Mouse (Mus musculus): ENCODE data around the gene Ano10. TPM values are rescaled to one million over a fixed set of nuclear protein-coding genes. Genes with fewer than 3 reads are reported as not detected.
A peak's percentile ranks its signal among the peaks of the same experiment; 100 is the strongest.

The Ano10 gene
- total and polyA plus RNA-seq, 3 experiments: 3.2 to 26.8 (median 8.3) TPM

DNA sequence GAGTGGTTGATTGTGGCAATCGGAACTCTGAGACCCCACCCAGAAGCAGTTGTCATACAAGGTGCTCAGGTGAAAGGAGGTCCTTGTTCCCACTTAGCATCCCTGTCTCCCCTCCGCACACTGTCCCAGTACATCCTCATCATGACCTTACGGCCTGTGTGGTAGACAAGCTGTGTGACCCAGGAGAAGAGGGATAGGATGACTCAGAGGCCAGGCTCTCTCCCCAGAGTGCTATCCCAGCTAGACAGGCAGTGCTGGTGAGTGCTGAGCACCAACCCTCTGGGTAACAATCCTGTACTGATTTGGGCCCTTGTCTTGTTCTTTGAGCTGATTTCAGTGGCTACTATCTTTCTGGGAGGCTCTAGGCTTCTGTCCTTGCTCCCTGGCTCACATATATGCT, 95.6 kb downstream of the Ano10 start:
- Histone ChIP-seq H3K9me3 (replicated peaks) (no peaks in the 10 kb centered on the region), H3K4me3 (ENCODE audit: low read depth, low read length) (no peak overlapping the region), H3K27me3 (ENCODE audit: insufficient read depth, low read length) (peaks cover 3% of the 10 kb centered on the region; the same call in 1 of the 2 replicates), H3K4me1 (ENCODE audit: insufficient read depth, low read depth, low read length) (no peaks in the 10 kb centered on the region), H3K36me3 (replicated peaks) (no peaks in the 10 kb centered on the region)
- ATAC-seq (ENCODE audit: extremely low read depth, insufficient number of reproducible peaks, low FRiP score, poor library complexity, severe bottlenecking) (no peak), DNase-seq (ENCODE audit: low spot score) (no peak)
- no peak for TF ChIP-seq TAL1 (conservative IDR thresholded peaks at IDR 0.05; ENCODE audit: low read depth, low read length)
- no peak for TF ChIP-seq GATA2 (IDR thresholded peaks at IDR 0.05; ENCODE audit: borderline replicate concordance, low read depth, low read length)
- no peak for TF ChIP-seq GATA1 (IDR thresholded peaks at IDR 0.05; ENCODE audit: borderline replicate concordance, low read length)
- TF ChIP-seq CTCF (IDR thresholded peaks at IDR 0.05; ENCODE audit: low read depth, low read length): no peak
- TF ChIP-seq POLR2AphosphoS5 (IDR thresholded peaks at IDR 0.05; ENCODE audit: insufficient replicate concordance, low read depth, low read length): no peak

DNA sequence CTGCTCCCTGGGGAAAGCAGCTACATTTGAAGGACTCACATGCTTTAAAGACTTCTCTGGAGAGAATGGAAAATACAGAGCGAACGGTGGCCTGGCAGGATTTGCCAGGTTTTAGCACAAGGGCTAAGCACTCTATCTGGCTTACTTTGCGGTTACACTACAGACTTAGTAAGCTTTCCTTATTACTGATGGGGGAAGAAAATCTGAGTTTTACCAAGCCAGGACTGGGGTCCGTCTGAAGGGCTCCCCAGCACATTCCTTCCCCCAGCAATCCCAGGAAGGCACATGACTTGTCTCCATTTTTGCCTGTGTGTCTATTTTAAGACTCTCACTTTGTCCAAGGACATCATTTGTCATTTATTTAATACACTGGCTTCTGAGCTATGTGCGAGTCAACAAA, 97.2 kb downstream of the Ano10 start:
- Histone ChIP-seq H3K36me3 (replicated peaks) (no peaks in the 10 kb centered on the region), H3K4me1 (ENCODE audit: insufficient read depth, low read depth, low read length) (no peaks in the 10 kb centered on the region), H3K4me3 (ENCODE audit: low read depth, low read length) (no peak overlapping the region), H3K27me3 (ENCODE audit: insufficient read depth, low read length) (peaks cover 5% of the 10 kb centered on the region; the same call in 1 of the 2 replicates), H3K9me3 (replicated peaks) (no peaks in the 10 kb centered on the region)
- ATAC-seq (ENCODE audit: extremely low read depth, insufficient number of reproducible peaks, low FRiP score, poor library complexity, severe bottlenecking) (no peak), DNase-seq (ENCODE audit: low spot score) (no peak)
- TF ChIP-seq GATA1 (IDR thresholded peaks at IDR 0.05; ENCODE audit: borderline replicate concordance, low read length) (no peak), GATA2 (IDR thresholded peaks at IDR 0.05; ENCODE audit: borderline replicate concordance, low read depth, low read length) (no peak), POLR2AphosphoS5 (IDR thresholded peaks at IDR 0.05; ENCODE audit: insufficient replicate concordance, low read depth, low read length) (no peak), TAL1 (conservative IDR thresholded peaks at IDR 0.05; ENCODE audit: low read depth, low read length) (no peak), CTCF (IDR thresholded peaks at IDR 0.05; ENCODE audit: low read depth, low read length) (no peak)

DNA sequence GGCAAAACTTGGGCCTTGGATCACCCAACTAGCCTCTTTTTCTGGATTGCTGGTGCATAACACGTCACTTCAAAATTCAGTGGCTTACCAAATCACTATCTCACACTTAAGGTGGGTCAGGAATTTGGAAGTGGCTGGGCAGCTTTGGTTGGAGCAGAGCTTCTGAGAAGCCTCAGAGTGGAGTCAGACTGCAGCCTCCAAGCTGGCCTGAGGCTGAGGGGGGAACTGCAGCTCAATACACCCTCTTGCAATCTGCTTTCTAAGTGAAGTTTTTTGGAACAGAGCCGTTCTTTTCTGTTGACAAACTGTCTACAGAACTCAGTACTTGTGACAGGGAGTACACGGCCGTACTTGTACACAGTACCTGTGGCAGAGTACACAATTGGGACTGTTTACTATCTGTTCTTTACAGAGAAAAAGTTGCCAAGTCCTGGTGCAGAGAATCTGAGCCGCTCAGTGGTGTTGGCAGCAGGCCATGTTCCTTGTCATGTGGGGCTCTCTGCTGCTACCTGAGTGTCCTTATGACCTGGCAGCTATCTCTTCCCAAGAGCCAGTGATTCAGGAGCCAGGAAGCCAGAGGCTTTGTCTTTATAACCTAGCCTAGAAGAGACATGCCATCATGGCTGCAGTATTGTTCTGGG, 99.1 kb downstream of the Ano10 start:
- ATAC-seq (ENCODE audit: extremely low read depth, insufficient number of reproducible peaks, low FRiP score, poor library complexity, severe bottlenecking) (no peak), DNase-seq (ENCODE audit: low spot score) (no peak)
- Histone ChIP-seq H3K27me3 (ENCODE audit: insufficient read depth, low read length) (peaks cover 5% of the 10 kb centered on the region; the same call in 1 of the 2 replicates), H3K36me3 (replicated peaks) (no peaks in the 10 kb centered on the region), H3K9me3 (replicated peaks) (no peaks in the 10 kb centered on the region), H3K4me3 (ENCODE audit: low read depth, low read length) (no peak overlapping the region), H3K4me1 (ENCODE audit: insufficient read depth, low read depth, low read length) (no peaks in the 10 kb centered on the region)
- TF ChIP-seq GATA2 (IDR thresholded peaks at IDR 0.05; ENCODE audit: borderline replicate concordance, low read depth, low read length): no peak
- TF ChIP-seq POLR2AphosphoS5 (IDR thresholded peaks at IDR 0.05; ENCODE audit: insufficient replicate concordance, low read depth, low read length): no peak
- no peak for TF ChIP-seq GATA1 (IDR thresholded peaks at IDR 0.05; ENCODE audit: borderline replicate concordance, low read length)
- no peak for TF ChIP-seq CTCF (IDR thresholded peaks at IDR 0.05; ENCODE audit: low read depth, low read length)
- TF ChIP-seq TAL1 (conservative IDR thresholded peaks at IDR 0.05; ENCODE audit: low read depth, low read length): no peak

DNA sequence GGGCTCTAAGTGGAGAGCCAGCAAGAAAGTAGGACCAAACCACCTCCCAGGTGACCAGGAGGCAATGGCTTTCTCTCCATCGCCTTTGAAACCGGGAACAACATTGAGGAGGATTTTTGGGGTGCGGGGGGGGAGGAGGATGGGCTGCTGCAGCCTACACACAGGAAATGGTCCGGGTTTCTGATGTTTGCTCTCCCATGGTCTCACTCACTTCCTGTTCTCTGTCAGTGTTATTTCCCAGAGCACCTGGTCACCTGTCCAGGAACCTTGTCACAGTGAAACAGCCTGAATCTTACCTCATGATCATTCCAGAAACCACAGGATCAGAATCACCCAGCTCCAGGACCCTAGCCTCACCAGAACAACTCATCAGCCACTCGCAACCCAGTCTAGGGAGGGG, 100.4 kb downstream of the Ano10 start:
- no peak for DNase-seq (ENCODE audit: low spot score)
- TF ChIP-seq GATA2 (IDR thresholded peaks at IDR 0.05; ENCODE audit: borderline replicate concordance, low read depth, low read length) (no peak), TAL1 (conservative IDR thresholded peaks at IDR 0.05; ENCODE audit: low read depth, low read length) (no peak), CTCF (IDR thresholded peaks at IDR 0.05; ENCODE audit: low read depth, low read length) (no peak), POLR2AphosphoS5 (IDR thresholded peaks at IDR 0.05; ENCODE audit: insufficient replicate concordance, low read depth, low read length) (no peak), GATA1 (IDR thresholded peaks at IDR 0.05; ENCODE audit: borderline replicate concordance, low read length) (no peak)

DNA sequence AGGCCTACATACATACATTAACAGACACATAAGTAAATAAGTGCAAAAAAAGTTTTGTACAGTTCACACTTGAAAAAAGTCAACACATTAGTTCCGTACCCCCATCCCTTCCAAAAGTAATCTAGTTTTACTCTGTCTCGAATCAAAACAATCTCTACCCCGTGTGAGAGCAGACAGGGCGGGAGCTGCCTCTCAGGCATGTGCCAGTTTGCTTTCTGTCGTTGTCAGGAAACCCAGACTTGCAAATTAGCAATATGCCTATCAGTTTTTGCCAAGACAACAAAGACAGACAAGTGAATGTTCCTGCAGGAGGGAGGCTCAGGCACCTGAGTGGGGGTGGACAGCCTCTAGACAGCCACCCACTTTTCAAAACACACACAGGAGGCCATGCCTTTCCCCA, 100.9 kb downstream of the Ano10 start:
- no peak for ATAC-seq (ENCODE audit: extremely low read depth, insufficient number of reproducible peaks, low FRiP score, poor library complexity, severe bottlenecking)
- Histone ChIP-seq H3K9me3 (replicated peaks) (no peaks in the 10 kb centered on the region), H3K36me3 (replicated peaks) (no peaks in the 10 kb centered on the region), H3K4me1 (ENCODE audit: insufficient read depth, low read depth, low read length) (no peaks in the 10 kb centered on the region), H3K4me3 (ENCODE audit: low read depth, low read length) (no peak overlapping the region), H3K27me3 (ENCODE audit: insufficient read depth, low read length) (peaks cover 2% of the 10 kb centered on the region; the same call in 1 of the 2 replicates)
- DNase-seq (ENCODE audit: low spot score): no peak
- no peak for TF ChIP-seq POLR2AphosphoS5 (IDR thresholded peaks at IDR 0.05; ENCODE audit: insufficient replicate concordance, low read depth, low read length)
- no peak for TF ChIP-seq GATA2 (IDR thresholded peaks at IDR 0.05; ENCODE audit: borderline replicate concordance, low read depth, low read length)
- no peak for TF ChIP-seq GATA1 (IDR thresholded peaks at IDR 0.05; ENCODE audit: borderline replicate concordance, low read length)
- no peak for TF ChIP-seq CTCF (IDR thresholded peaks at IDR 0.05; ENCODE audit: low read depth, low read length)
- no peak for TF ChIP-seq TAL1 (conservative IDR thresholded peaks at IDR 0.05; ENCODE audit: low read depth, low read length)

More for the DNA sequence above, 100.4 kb downstream of the Ano10 start:
- H3K36me3 ChIP-seq (replicated peaks): no peaks in the 10 kb centered on the region
- no peaks in the 10 kb centered on the region for H3K4me1 ChIP-seq (ENCODE audit: insufficient read depth, low read depth, low read length)
- no peaks in the 10 kb centered on the region for H3K9me3 ChIP-seq (replicated peaks)
- no peak overlapping the region for H3K4me3 ChIP-seq (ENCODE audit: low read depth, low read length)
- H3K27me3 ChIP-seq (ENCODE audit: insufficient read depth, low read length): peaks cover 2% of the 10 kb centered on the region; the same call in 1 of the 2 replicates
- no peak for ATAC-seq (ENCODE audit: extremely low read depth, insufficient number of reproducible peaks, low FRiP score, poor library complexity, severe bottlenecking)

DNA sequence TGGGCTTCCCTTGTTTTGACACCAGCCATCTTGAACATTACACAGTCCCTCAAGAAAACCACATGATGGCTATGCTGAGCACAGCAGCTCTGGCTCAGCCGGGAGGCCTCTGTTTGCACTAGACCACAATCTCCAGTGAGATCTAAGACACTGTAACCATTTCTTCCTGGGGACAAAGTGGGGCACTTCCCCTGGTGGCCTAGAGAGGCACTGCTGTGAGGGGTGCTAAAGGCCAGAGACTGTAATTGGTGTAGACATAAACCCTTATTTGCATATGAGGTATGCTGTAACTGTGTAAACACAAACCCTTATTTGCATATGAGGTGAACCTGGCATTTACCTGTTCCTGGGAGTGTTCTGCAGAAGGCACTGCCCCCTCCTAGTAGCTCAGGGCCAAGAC, 105.5 kb downstream of the Ano10 start:
- H3K4me1 ChIP-seq (ENCODE audit: insufficient read depth, low read depth, low read length): no peaks in the 10 kb centered on the region
- peak; percentile 23 for DNase-seq (ENCODE audit: low spot score)

More for the DNA sequence above, 105.5 kb downstream of the Ano10 start:
- H3K4me3 ChIP-seq (ENCODE audit: low read depth, low read length): no peak overlapping the region
- H3K27me3 ChIP-seq (ENCODE audit: insufficient read depth, low read length): peaks cover 4% of the 10 kb centered on the region; the same call in 1 of the 2 replicates
- H3K36me3 ChIP-seq (replicated peaks): no peaks in the 10 kb centered on the region
- H3K9me3 ChIP-seq (replicated peaks): no peaks in the 10 kb centered on the region
- TF ChIP-seq TAL1 (conservative IDR thresholded peaks at IDR 0.05; ENCODE audit: low read depth, low read length) (no peak), GATA1 (IDR thresholded peaks at IDR 0.05; ENCODE audit: borderline replicate concordance, low read length) (no peak), CTCF (IDR thresholded peaks at IDR 0.05; ENCODE audit: low read depth, low read length) (peak; percentile 38; the same call in 1 of the 2 replicates)
- peak; percentile 66 for ATAC-seq (ENCODE audit: extremely low read depth, insufficient number of reproducible peaks, low FRiP score, poor library complexity, severe bottlenecking)

Data from G1E (cell line).